Mouse (Mus musculus) bone marrow macrophage, adult 2 months (primary cell): ENCODE results near the gene Csk.

Experiments
- CTCF ChIP-seq: IDR thresholded peaks from 2 replicates; pipeline ENCODE4 v1.5.1; 2012; ENCODE audit warnings: low read depth, mild to moderate bottlenecking, low read length, moderate library complexity
- POLR2A ChIP-seq: IDR thresholded peaks from 2 replicates; pipeline ENCODE4 v1.6.1; 2012; ENCODE audit warnings: mild to moderate bottlenecking, low read depth, low read length, borderline replicate concordance

- TF ChIP-seq POLR2A (no peak), CTCF (no peak)
Observed at GRCm38 (mm10) chr9:57618854-57619253, 34.6 kb downstream of the Csk start.
